Mouse (Mus musculus): ENCODE results near the gene Il21. TPM values are rescaled to one million over a fixed set of nuclear protein-coding genes. Genes with fewer than 3 reads are reported as not detected.
A peak's percentile ranks its signal among the peaks of the same experiment; 100 is the strongest.

Gene Il21
- total RNA-seq (2021) = under 1 TPM in 1 of 2 experiments, not detected in 1; 0.26 TPM
- long read RNA-seq, experiment 1 = 0 reads
- long read RNA-seq, experiment 2 = 0 reads

- no peak for DNase-seq (ENCODE audit: low spot score in 2 of 2)
- no peak within 1 kb of the TSS for H3K4me3 ChIP-seq
- no peak within 1 kb of the TSS for H3K27ac ChIP-seq
- no peak for TF ChIP-seq CTCF (conservative IDR thresholded peaks at IDR 0.05)
Measured at GRCm38 (mm10) chr3:37232586-37233222, at the start of gene Il21. TSS of gene Il21 (minus strand) at chr3:37232636.

- no peak for TF ChIP-seq CTCF (conservative IDR thresholded peaks at IDR 0.05)
- no peak overlapping the region for H3K27ac ChIP-seq
- no peak for DNase-seq (ENCODE audit: low spot score in 2 of 2)
- H3K4me3 ChIP-seq = no peak overlapping the region
Measured at GRCm38 (mm10) chr3:37280871-37281270, 48.4 kb upstream of the Il21 start.

- Histone ChIP-seq H3K27ac (no peak overlapping the region), H3K4me3 (no peak overlapping the region)
- no peak for DNase-seq (ENCODE audit: low spot score in 2 of 2)
- no peak for TF ChIP-seq CTCF (conservative IDR thresholded peaks at IDR 0.05)
Measured at GRCm38 (mm10) chr3:37280221-37280620, 47.8 kb upstream of the Il21 start.

GRCm38 (mm10) chr3:37274661-37275060 is 42.2 kb upstream of the Il21 start:
- no peak overlapping the region for H3K4me3 ChIP-seq
- DNase-seq (ENCODE audit: low spot score in 2 of 2) = no peak
- H3K27ac ChIP-seq = no peak overlapping the region
- TF ChIP-seq CTCF (conservative IDR thresholded peaks at IDR 0.05) = no peak

GRCm38 (mm10) chr3:37273092-37273491 is 40.7 kb upstream of the Il21 start:
- no peak for DNase-seq (ENCODE audit: low spot score in 2 of 2)
- TF ChIP-seq CTCF (conservative IDR thresholded peaks at IDR 0.05) = no peak
- no peak overlapping the region for H3K4me3 ChIP-seq
- H3K27ac ChIP-seq = no peak overlapping the region

GRCm38 (mm10) chr3:37271209-37271608 is 38.8 kb upstream of the Il21 start:
- Histone ChIP-seq H3K4me3 (no peak overlapping the region), H3K27ac (no peak overlapping the region)
- TF ChIP-seq CTCF (conservative IDR thresholded peaks at IDR 0.05) = peak; percentile 97
- peak; percentile 44 to 68 for DNase-seq (ENCODE audit: low spot score in 2 of 2)

GRCm38 (mm10) chr3:37269926-37270325 is 37.5 kb upstream of the Il21 start:
- no peak for TF ChIP-seq CTCF (conservative IDR thresholded peaks at IDR 0.05)
- Histone ChIP-seq H3K4me3 (no peak overlapping the region), H3K27ac (no peak overlapping the region)
- no peak for DNase-seq (ENCODE audit: low spot score in 2 of 2)

GRCm38 (mm10) chr3:37268338-37268737 is 35.9 kb upstream of the Il21 start:
- H3K4me3 ChIP-seq = no peak overlapping the region
- H3K27ac ChIP-seq = no peak overlapping the region
- no peak for DNase-seq (ENCODE audit: low spot score in 2 of 2)
- TF ChIP-seq CTCF (conservative IDR thresholded peaks at IDR 0.05) = no peak

GRCm38 (mm10) chr3:37259331-37259999 is 27.0 kb upstream of the Il21 start:
- Histone ChIP-seq H3K4me3 (no peak overlapping the region), H3K27ac (no peak overlapping the region)
- no peak for TF ChIP-seq CTCF (conservative IDR thresholded peaks at IDR 0.05)
- peak; percentile 47 to 60 for DNase-seq (ENCODE audit: low spot score in 2 of 2)

- Histone ChIP-seq H3K27ac (no peak overlapping the region), H3K4me3 (no peak overlapping the region)
- DNase-seq (ENCODE audit: low spot score in 2 of 2) = no peak
- no peak for TF ChIP-seq CTCF (conservative IDR thresholded peaks at IDR 0.05)
Measured at GRCm38 (mm10) chr3:37257776-37258175, 25.3 kb upstream of the Il21 start.

- TF ChIP-seq CTCF (conservative IDR thresholded peaks at IDR 0.05) = no peak
- no peak overlapping the region for H3K4me3 ChIP-seq
- DNase-seq (ENCODE audit: low spot score in 2 of 2) = no peak
- no peak overlapping the region for H3K27ac ChIP-seq
Measured at GRCm38 (mm10) chr3:37250967-37251366, 18.5 kb upstream of the Il21 start.

GRCm38 (mm10) chr3:37235025-37235424 is 2.6 kb upstream of the Il21 start:
- DNase-seq (ENCODE audit: low spot score in 2 of 2) = no peak
- Histone ChIP-seq H3K27ac (no peak overlapping the region), H3K4me3 (no peak overlapping the region)
- no peak for TF ChIP-seq CTCF (conservative IDR thresholded peaks at IDR 0.05)

GRCm38 (mm10) chr3:37231153-37231552 is 1.3 kb downstream of the Il21 start:
- no peak for TF ChIP-seq CTCF (conservative IDR thresholded peaks at IDR 0.05)
- Histone ChIP-seq H3K27ac (no peak overlapping the region), H3K4me3 (no peak overlapping the region)
- DNase-seq (ENCODE audit: low spot score in 2 of 2) = no peak

All from layer of hippocampus, adult 2 months (tissue).